Mouse (Mus musculus) embryonic fibroblast, embryonic 13.5 days (primary cell): ENCODE data around the gene Ccdc134. TPM values are rescaled to one million over a fixed set of nuclear protein-coding genes. Genes with fewer than 3 reads are reported as not detected.

ENCODE experiments used
- H3K27ac ChIP-seq: 2 replicates; pipeline ENCODE4 v1.5.1; 2012; ENCODE audit warnings: low read length, control low read depth, inconsistent platforms; ENCODE audit not compliant: insufficient read depth
- H3K4me1 ChIP-seq: 2 replicates; pipeline ENCODE4 v1.6.1; 2011; ENCODE audit warnings: low read length; ENCODE audit not compliant: control insufficient read depth, insufficient read depth
- H3K4me3 ChIP-seq: 2 replicates; pipeline ENCODE4 v1.5.1; 2011; ENCODE audit warnings: mild to moderate bottlenecking, control low read depth, low read length; ENCODE audit not compliant: insufficient read depth
- CTCF ChIP-seq: IDR thresholded peaks from 2 replicates; pipeline ENCODE4 v1.5.1; 2011; ENCODE audit warnings: mild to moderate bottlenecking, control low read depth, low read length, moderate library complexity, borderline replicate concordance; ENCODE audit not compliant: insufficient read depth
- POLR2A ChIP-seq: IDR thresholded peaks from 2 replicates; pipeline ENCODE4 v1.6.1; 2011; ENCODE audit warnings: low read depth, mild to moderate bottlenecking, control low read depth, low read length, moderate library complexity
- polyA plus RNA-seq: library from polyadenylated mRNA; stranded (reverse); fragments of >200 nt; gene quantifications from 2 replicates; pipeline ENCODE4 v1.2.4, GENCODE M21; 2011; ENCODE audit warnings: low read depth; ENCODE audit not compliant: missing spikeins, insufficient read length

The Ccdc134 gene
- polyA plus RNA-seq, 1 experiment = 15.0 TPM

- Histone ChIP-seq H3K4me3 (peak overlapping the region; percentile 93), H3K4me1 (peaks cover 3% of the 10 kb centered on the region), H3K27ac (peak overlapping the region; percentile 71)
- TF ChIP-seq CTCF (no peak), POLR2A (no peak; the same call in 1 of the 2 replicates)
Measured at GRCm38 (mm10) chr15:82147611-82148111, 19.9 kb downstream of the Ccdc134 start.

GRCm38 (mm10) chr15:82148510-82148911 is 20.8 kb downstream of the Ccdc134 start:
- Histone ChIP-seq H3K4me1 (peaks cover 3% of the 10 kb centered on the region), H3K4me3 (peak overlapping the region; percentile 93), H3K27ac (peak overlapping the region; percentile 71; the same call in 1 of the 2 replicates)
- TF ChIP-seq CTCF (no peak), POLR2A (no peak)

GRCm38 (mm10) chr15:82150042-82150441 is 22.3 kb downstream of the Ccdc134 start:
- TF ChIP-seq POLR2A (no peak), CTCF (no peak)
- no peak overlapping the region for H3K27ac ChIP-seq
- H3K4me3 ChIP-seq = no peak overlapping the region
- H3K4me1 ChIP-seq = peaks cover 3% of the 10 kb centered on the region

- TF ChIP-seq POLR2A (no peak), CTCF (no peak)
- no peak overlapping the region for H3K27ac ChIP-seq
- H3K4me1 ChIP-seq = no peaks in the 10 kb centered on the region; the same call in 1 of the 2 replicates
- H3K4me3 ChIP-seq = no peak overlapping the region
Measured at GRCm38 (mm10) chr15:82151176-82151575, 23.5 kb downstream of the Ccdc134 start.

GRCm38 (mm10) chr15:82152022-82152421 is 24.3 kb downstream of the Ccdc134 start:
- H3K4me1 ChIP-seq = no peaks in the 10 kb centered on the region
- TF ChIP-seq CTCF (no peak), POLR2A (no peak)
- no peak overlapping the region for H3K4me3 ChIP-seq
- no peak overlapping the region for H3K27ac ChIP-seq

- TF ChIP-seq POLR2A (no peak), CTCF (no peak)
- no peaks in the 10 kb centered on the region for H3K4me1 ChIP-seq
- H3K27ac ChIP-seq = no peak overlapping the region
- no peak overlapping the region for H3K4me3 ChIP-seq
Measured at GRCm38 (mm10) chr15:82152435-82152834, 24.7 kb downstream of the Ccdc134 start.

GRCm38 (mm10) chr15:82156298-82156697 is 28.6 kb downstream of the Ccdc134 start:
- no peak overlapping the region for H3K27ac ChIP-seq
- H3K4me3 ChIP-seq = no peak overlapping the region
- no peak for TF ChIP-seq CTCF
- no peak for TF ChIP-seq POLR2A
- peaks cover 27% of the 10 kb centered on the region for H3K4me1 ChIP-seq

- Histone ChIP-seq H3K4me3 (no peak overlapping the region), H3K4me1 (peaks cover 30% of the 10 kb centered on the region), H3K27ac (no peak overlapping the region)
- TF ChIP-seq CTCF = no peak
- TF ChIP-seq POLR2A = no peak
Measured at GRCm38 (mm10) chr15:82156902-82157301, 29.2 kb downstream of the Ccdc134 start.

- TF ChIP-seq POLR2A (no peak), CTCF (no peak)
- Histone ChIP-seq H3K4me3 (no peak overlapping the region), H3K4me1 (peaks cover 32% of the 10 kb centered on the region), H3K27ac (peak overlapping the region; percentile 7; the same call in 1 of the 2 replicates)
Measured at GRCm38 (mm10) chr15:82158243-82159035, 30.7 kb downstream of the Ccdc134 start.

- Histone ChIP-seq H3K4me1 (peaks cover 35% of the 10 kb centered on the region), H3K4me3 (no peak overlapping the region), H3K27ac (no peak overlapping the region)
- TF ChIP-seq POLR2A (no peak), CTCF (no peak)
Measured at GRCm38 (mm10) chr15:82159471-82159870, 31.7 kb downstream of the Ccdc134 start.
